Mouse (Mus musculus): ENCODE data around the gene Ndufs8.
"Not testable (repeated sequence)": the region's sequence is repeated elsewhere in the genome, so short reads cannot be mapped to it uniquely, and the experiment has no call there.

Gene Ndufs8

DNA sequence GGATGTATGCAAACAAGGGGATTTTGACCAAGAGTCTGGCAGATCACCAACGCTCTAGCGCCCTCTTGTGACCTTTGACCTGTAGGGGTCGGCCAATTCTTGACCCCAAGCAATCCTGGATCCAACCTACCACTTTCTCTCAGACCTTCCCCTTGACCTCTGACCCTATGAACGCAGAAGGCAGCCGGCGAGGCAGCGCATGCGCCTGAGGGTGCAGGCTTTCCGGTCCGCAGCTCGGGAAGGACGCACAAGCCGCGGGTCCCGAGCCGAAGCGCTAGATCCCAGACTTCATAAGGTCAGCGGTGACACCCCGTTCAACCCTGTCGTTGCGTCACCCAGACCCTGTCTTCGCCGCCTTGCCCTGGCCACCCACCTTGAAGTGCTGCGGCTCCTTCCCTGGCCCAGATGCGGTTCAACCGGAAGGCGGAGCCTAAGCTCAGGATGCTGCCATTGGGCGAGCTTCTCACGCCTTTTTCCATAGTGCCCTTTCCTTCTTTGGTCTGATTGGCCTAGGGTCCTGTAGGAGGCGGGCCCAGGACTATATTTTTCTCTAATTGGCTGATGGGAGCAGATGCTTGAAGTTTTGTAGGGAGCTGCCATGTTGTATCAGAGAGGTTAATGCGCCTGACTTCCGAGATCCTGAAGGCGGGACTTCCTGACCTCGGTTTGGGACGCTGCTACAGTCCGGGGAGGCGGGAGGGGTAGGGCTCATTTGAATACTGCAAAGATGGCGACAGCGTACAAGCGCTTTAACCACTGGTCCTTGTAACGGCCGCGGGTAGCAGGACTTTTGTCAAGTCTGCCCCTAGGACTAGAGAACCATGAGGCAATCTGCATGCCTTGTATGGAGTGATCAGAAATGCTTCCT lies at the start of gene Ndufs8:
TSS of gene Ndufs8 (minus strand) at position 438 of the 868 bp plus-strand sequence.
- DNase-seq: peak; percentile 94

DNA sequence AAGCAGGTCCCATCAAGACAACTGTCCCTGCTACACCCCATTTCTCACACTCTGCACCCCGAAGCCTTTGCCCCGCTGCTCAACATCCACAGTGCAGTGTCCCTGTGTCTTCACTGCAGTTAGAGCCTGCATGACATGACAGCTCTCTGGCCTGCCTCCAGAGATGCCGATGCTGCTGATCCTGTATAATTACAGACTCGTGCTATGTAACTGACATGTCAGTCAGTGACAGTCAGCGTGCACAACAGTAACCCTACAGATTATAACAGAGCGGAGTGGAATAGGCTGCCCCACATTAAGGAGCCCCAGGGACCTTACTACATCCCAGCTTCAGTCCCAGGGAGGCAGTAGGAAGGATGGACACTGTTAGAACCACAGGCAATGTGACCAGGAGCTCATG lies 49.2 kb upstream of the Ndufs8 start:
- DNase-seq: not testable (repeated sequence)

- no peak for DNase-seq
Measured at GRCm38 (mm10) chr19:3960211-3960610, 47.6 kb upstream of the Ndufs8 start.

DNA sequence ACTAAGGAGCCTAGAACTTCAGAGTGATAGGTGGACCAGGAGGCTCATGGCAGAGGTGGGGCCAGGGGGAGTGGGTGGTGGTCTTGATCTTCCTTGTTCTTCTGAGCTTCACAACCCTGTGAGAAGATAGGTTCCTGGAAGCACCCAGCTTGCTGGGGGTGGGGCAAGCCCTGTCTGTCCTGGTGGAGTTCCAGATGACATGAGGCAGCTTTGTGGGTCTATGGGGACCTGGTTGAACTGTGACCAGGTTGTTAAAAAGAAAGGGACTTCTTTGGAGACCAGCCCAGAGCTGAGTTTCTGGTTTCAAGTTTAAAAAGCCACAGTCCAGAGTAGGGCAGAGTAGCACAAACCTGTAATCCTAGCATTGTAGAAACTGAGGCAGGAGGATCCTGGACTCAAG lies 46.5 kb upstream of the Ndufs8 start:
- no peak for DNase-seq

- DNase-seq: peak; percentile 44
Measured at GRCm38 (mm10) chr19:3958470-3958869, 45.9 kb upstream of the Ndufs8 start, which contains the start of gene Aldh3b3. Gene Aldh3b3 (plus strand): TSS chr19:3958645.

- DNase-seq: not testable (repeated sequence)
Measured at GRCm38 (mm10) chr19:3957296-3958036, 44.9 kb upstream of the Ndufs8 start.

GRCm38 (mm10) chr19:3955804-3956203 lies 43.2 kb upstream of the Ndufs8 start:
- DNase-seq: no peak

DNA sequence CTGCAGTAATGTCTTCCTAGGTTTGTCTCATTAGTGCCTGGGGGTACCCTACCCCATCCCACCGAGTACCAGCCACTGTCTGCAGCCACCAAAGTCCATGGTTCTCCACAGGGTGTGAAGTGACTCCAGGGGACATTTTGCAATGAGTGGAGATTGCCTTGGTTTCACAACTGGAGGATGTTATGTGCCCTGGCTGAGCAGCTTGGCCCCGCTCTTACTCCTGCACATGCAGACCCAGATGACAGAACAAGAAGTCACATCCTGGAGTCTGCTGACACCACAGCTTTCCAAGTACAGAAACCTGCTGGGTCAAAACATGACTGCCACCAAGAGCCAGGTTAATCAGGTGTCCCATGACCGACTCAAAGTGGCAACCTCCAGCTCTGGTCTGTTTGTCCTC lies 42.5 kb upstream of the Ndufs8 start:
- no peak for DNase-seq

DNA sequence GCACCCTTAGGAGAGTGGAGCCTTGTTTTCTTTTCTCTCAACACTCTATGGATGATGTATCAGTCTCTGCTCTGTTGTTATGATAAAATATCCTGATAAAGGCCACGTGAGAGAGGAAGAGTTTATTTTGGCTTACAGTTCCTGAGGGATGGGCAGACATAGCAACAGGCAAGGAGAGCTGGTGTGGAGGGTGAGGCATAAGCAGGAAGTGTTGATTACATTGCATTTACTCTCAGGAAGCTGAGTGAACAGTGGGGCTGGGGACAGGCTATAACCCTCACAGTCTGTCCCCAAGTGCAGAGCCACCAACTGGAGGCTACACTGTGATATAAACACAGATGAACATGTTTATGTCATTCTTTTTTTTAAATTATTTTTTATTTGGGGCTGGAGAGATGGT lies 39.5 kb upstream of the Ndufs8 start:
- no peak for DNase-seq

- DNase-seq: no peak
Measured at GRCm38 (mm10) chr19:3951461-3951860, 38.9 kb upstream of the Ndufs8 start.

DNA sequence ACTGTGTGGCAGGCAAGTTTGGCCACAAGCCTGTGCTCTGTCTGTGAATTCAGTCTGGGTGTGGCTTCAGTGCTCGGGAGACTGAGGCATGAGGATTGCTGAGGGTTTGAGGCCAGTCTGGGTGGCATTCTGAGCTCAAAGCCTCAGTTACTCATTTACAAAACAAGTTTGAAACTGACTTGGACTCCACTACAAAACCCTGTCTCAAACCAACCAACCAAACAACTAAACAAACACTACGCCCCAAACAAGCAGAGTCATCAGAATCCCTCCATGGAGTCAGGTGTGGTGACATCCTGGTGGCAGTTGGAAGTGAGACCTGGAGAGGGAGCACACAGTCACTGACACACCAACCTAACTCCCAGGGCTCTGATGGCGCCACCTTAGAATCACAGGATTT lies 37.8 kb upstream of the Ndufs8 start:
- DNase-seq: no peak

GRCm38 (mm10) chr19:3948546-3948945 lies 36.0 kb upstream of the Ndufs8 start:
- no peak for DNase-seq

GRCm38 (mm10) chr19:3947813-3948212 lies 35.2 kb upstream of the Ndufs8 start:
- no peak for DNase-seq

- DNase-seq: peak; percentile 86
Measured at GRCm38 (mm10) chr19:3946715-3947114, 34.1 kb upstream of the Ndufs8 start.

- peak; percentile 73 for DNase-seq
Measured at GRCm38 (mm10) chr19:3945872-3946564, 33.4 kb upstream of the Ndufs8 start.

GRCm38 (mm10) chr19:3942986-3943735 lies 30.6 kb upstream of the Ndufs8 start:
- DNase-seq: peak; percentile 58

- DNase-seq: no peak
Measured at GRCm38 (mm10) chr19:3942315-3942714, 29.7 kb upstream of the Ndufs8 start.

DNA sequence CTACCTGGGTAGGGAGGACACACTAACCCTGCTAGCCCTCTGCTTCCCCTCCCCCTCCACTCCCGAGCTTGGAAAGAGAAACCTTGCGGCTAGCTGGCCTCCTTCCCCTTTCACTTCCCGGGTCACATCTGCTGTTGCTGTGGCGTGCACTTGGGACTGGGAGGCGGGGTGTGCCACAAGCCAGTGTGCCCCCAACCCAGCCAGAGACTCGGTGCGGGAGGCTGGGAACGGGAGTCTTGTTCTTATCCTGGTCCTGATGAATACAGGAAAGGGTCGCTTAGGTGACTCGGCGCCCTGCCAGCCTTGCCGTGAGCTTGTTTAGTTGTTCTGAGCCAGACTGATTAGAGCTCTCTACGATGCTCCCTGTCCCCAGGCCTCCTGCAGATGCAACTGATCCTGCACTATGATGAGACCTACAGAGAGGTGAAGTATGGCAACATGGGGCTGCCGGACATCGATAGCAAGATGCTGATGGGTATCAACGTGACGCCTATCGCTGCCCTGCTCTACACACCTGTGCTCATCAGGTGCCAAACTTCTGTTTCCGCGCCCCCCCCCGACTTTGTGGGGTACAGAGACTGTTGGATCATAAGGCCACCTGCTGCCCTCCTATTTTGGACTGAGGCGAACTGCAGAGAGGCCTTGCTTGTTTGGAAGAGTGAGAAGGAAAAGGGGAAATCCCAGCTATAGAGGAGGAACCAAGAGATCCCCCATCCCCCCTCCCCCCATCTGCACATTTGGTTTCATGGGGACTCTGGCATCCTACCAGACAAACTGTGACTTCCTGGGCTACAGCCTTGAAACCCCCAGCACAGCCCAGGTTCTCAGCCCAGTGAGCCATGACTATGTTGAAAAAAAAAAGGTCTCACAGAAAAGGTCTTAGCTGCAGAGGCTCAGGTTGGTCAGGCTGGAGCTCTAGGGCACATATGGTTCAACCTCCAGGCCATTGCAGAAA lies 23.6 kb upstream of the Ndufs8 start:
- peak; percentile 78 for DNase-seq

- DNase-seq: peak; percentile 81
Measured at GRCm38 (mm10) chr19:3935032-3935895, 22.7 kb upstream of the Ndufs8 start, which contains the start of gene Unc93b1. Gene Unc93b1 (plus strand): TSS chr19:3935186.

DNA sequence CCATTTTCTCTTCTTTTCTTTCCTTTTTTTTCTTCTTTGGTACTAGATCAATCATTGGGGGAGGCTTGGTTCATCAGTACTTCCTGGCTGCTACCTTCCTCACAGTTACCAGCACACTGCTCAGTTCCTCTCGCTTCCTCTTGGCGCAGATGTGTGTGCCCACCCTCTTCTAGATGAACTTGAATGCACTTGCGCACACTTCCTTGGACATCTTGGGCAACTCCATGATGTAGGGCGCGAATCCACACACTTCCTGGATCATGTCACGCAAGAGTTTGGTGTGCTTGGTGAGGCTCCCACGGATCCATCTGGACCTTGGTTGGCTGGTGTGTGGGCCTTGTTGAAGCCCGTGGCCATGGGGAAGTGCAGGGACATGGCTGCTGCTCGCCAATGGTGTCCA lies 19.1 kb upstream of the Ndufs8 start:
- no peak for DNase-seq

Measured in kidney, postnatal 10 days (tissue).